Mouse (Mus musculus) embryonic fibroblast, embryonic 13.5 days (primary cell): ENCODE data around the gene Tmem182. TPM values are rescaled to one million over a fixed set of nuclear protein-coding genes. Genes with fewer than 3 reads are reported as not detected.

Experiments used
- H3K27ac ChIP-seq: 2 replicates; pipeline ENCODE4 v1.5.1; 2012; ENCODE audit warnings: low read length, control low read depth, inconsistent platforms; ENCODE audit not compliant: insufficient read depth
- H3K4me1 ChIP-seq: 2 replicates; pipeline ENCODE4 v1.6.1; 2011; ENCODE audit warnings: low read length; ENCODE audit not compliant: control insufficient read depth, insufficient read depth
- H3K4me3 ChIP-seq: 2 replicates; pipeline ENCODE4 v1.5.1; 2011; ENCODE audit warnings: mild to moderate bottlenecking, control low read depth, low read length; ENCODE audit not compliant: insufficient read depth
- CTCF ChIP-seq: IDR thresholded peaks from 2 replicates; pipeline ENCODE4 v1.5.1; 2011; ENCODE audit warnings: mild to moderate bottlenecking, control low read depth, low read length, moderate library complexity, borderline replicate concordance; ENCODE audit not compliant: insufficient read depth
- POLR2A ChIP-seq: IDR thresholded peaks from 2 replicates; pipeline ENCODE4 v1.6.1; 2011; ENCODE audit warnings: low read depth, mild to moderate bottlenecking, control low read depth, low read length, moderate library complexity
- polyA plus RNA-seq: library from polyadenylated mRNA; stranded (reverse); fragments of >200 nt; gene quantifications from 2 replicates; pipeline ENCODE4 v1.2.4, GENCODE M21; 2011; ENCODE audit warnings: low read depth; ENCODE audit not compliant: missing spikeins, insufficient read length

Gene Tmem182
- polyA plus RNA-seq, 1 experiment, result not detected

DNA sequence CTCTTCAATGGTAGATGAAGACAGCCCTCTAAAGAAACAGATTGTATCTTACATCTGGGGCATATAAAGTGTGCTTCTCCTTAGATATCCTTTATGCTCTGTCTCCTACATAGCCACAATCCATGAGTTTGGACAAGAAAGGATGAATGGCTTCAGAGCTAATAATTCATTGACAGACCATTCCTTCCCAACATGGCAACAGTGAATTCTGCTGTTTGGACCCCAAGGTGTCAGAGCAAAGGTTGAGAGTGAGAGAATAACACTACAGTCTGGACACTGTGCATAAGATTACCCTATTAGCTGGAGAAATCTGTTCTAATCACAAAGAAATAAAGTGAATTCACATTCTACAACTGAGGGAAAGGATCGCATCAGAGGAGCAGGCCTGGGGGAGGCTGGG, 9.9 kb upstream of the Tmem182 start:
- H3K27ac ChIP-seq, result no peak overlapping the region
- TF ChIP-seq CTCF, result no peak
- no peak for TF ChIP-seq POLR2A
- H3K4me3 ChIP-seq, result no peak overlapping the region
- H3K4me1 ChIP-seq, result no peaks in the 10 kb centered on the region

DNA sequence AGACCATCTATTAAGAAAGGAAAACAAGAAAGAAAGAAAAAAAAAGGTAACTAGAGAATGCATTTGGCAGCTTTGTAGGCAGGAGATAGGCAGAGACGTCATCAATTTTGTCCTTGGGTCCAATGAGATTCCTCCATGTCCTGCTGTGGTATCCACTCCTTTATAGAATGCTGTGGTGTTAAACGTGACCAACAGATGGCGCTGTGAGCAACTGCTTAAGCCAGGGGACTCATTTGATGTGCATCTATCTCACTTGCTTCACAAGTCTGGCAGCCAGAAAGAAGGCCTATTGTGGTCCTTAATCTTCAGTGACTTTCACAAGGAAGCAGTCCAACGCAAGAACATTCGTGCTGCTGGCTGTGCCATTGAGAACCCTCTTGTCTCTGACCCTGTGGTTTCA, 8.1 kb upstream of the Tmem182 start:
- Histone ChIP-seq H3K4me3 (no peak overlapping the region), H3K4me1 (no peaks in the 10 kb centered on the region), H3K27ac (no peak overlapping the region)
- TF ChIP-seq CTCF (peak; percentile 45; the same call in 1 of the 2 replicates), POLR2A (no peak)

DNA sequence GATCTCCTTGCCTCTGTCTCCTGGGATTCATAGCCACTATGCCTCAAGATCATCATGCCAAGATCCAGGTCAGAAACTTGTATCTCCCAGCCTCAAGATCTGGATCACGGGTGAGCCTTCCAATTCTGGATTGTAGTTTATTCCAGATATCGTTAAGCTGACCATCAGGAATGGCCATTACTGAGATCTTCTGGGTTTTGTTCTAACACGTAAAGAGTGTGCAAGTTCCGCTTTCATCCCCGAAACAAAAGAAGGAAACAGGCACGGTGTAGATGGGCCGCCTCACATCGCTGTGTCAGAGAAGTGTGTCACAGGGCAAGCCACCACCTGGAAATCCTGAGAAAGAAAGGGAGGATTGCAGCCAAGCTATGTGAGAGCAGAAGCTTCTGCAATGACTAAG, 6.3 kb upstream of the Tmem182 start:
- no peaks in the 10 kb centered on the region for H3K4me1 ChIP-seq
- TF ChIP-seq POLR2A (no peak), CTCF (no peak)
- H3K4me3 ChIP-seq, result no peak overlapping the region

DNA sequence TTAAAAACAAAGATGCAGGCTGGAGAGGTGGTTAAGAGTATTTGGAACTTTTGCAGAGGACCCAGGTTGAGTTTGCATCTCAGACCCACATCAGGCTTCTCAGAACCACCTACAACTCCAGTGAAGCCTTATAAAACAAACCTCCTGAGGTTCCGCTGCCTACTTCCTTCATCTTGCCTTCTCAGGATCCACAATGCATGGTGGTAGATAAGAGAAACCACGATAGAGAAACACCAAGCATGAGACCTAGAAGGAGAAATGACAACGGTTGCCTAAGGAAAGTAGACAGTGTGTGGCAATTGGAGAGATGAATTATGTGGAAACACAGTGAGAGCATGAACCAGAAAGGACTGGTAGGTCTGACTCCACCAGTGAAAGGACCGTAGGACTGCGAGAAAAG, 4.5 kb upstream of the Tmem182 start:
- Histone ChIP-seq H3K4me1 (no peaks in the 10 kb centered on the region), H3K4me3 (no peak overlapping the region), H3K27ac (no peak overlapping the region)
- TF ChIP-seq POLR2A (no peak), CTCF (no peak)

More for the DNA sequence above, 6.3 kb upstream of the Tmem182 start:
- H3K27ac ChIP-seq, result no peak overlapping the region

DNA sequence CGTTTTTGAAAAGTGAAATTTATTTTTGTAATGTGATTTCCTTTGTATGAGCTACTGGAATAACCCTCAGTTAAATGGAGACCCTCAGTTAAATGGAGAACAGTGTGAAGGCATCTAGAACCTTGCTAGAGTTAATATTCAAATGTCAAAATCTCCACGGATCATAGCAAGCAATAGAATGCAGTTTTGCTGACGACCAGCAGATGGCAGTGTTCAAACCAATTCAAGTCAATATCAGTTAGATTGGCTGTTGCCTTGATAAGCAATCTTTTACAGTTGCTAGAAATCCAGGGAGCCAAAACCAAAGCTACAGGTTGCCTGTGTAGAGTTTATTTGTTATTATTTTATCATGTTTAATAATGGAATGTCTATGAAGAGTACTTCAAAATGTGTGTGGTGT, 2.6 kb upstream of the Tmem182 start:
- Histone ChIP-seq H3K4me1 (no peaks in the 10 kb centered on the region), H3K27ac (no peak overlapping the region), H3K4me3 (no peak overlapping the region)
- no peak for TF ChIP-seq CTCF
- TF ChIP-seq POLR2A, result no peak

DNA sequence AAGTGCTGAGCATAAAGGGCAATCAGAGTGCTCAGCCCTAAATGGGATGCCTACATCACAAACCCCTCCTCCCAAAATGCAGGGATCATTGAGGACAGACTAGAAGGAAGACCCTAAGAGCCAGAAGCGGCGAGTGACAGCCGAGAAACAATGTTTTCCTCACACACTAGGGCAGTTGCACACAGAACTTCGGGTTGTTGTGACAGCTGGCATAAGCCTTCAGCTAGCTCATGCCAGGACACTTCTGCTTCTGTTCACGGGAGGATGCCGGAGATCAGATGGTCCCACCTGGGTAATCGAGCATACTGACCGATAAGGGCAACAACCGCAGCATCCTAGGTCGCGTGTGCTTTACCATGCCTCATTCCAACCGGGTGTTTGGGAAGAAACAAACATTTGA, 1.3 kb upstream of the Tmem182 start:
- no peak for TF ChIP-seq CTCF
- TF ChIP-seq POLR2A, result no peak
- Histone ChIP-seq H3K27ac (no peak overlapping the region), H3K4me1 (peaks cover 6% of the 10 kb centered on the region), H3K4me3 (no peak overlapping the region)

DNA sequence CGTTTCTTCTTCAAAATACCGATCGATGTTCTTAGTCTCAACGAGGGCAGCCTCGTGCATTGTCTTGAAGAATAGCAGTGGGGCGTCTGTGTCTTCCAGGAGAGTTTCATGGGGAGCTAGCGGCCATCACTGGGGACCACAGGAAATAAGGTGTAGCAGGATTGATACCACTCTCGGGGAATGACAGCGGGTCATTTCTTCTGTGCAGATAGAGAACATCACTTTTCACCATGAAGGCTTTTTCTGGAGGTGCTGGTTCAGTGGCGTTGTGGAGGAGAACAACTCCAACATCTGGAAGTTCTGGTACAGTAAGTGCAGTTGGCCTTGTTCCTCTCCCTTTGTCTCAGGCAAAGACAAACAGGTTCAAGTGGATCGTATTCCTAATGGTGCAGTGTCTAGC, 490 bp downstream of the Tmem182 start:
- peaks cover 6% of the 10 kb centered on the region for H3K4me1 ChIP-seq
- no peak overlapping the region for H3K27ac ChIP-seq
- no peak overlapping the region for H3K4me3 ChIP-seq
- TF ChIP-seq CTCF (no peak), POLR2A (no peak)

DNA sequence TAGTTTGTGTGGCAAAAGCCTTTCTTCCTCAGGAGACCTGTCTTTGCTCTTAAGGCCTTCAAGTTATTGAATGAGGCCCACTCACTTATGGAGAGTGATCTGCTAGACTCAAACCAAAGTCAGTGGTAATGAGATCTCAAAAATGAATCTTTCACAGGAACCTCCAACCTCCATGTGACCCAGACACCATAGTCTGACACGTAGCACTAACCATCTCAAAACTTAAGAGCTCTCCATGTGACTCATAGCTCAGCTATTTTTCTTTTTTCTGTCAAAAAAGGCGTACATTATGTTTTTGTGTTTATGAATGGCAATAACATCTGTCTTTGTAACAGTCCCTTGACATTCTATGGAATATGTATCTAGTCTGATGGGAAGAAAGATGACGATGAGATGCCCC, 3.2 kb downstream of the Tmem182 start:
- peaks cover 6% of the 10 kb centered on the region for H3K4me1 ChIP-seq
- no peak overlapping the region for H3K4me3 ChIP-seq
- no peak for TF ChIP-seq CTCF
- no peak for TF ChIP-seq POLR2A
- H3K27ac ChIP-seq, result no peak overlapping the region

DNA sequence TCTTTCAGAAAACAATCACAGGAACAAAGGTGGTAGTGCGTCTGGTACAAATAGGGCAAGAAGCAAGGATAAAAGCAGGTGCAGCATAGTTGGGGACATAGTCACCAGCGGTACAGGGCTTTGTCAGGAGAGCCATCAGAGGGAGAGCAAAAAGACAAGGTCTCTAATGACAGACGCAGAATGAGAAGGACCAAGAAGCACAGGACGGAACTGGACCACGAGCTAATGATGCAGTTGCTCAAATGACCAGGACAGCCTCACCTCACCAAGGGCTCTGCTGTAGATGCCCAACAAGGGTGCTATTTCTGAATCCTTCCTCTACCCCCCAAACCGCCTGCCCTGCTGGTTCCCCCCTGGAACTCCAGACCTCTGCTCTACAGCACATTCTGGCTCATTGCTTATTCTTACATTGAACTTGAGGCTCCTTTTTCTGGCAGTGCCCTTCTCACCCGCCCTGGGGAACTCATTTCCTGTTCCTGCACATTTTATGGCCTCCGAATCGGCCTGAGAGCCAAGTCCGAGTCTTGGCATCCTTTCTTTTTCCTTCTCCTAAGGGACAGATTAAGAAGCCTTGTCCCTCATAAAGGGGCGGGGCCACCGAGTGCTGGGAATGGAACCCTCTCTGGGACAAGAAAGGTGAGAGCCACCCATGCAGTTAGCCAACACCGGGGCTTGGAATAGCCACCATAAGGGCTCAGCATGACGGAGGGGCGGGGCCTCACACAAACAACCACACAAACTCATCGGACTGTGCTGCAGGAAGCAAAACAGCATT, 9.9 kb downstream of the Tmem182 start:
- Histone ChIP-seq H3K4me1 (no peaks in the 10 kb centered on the region), H3K4me3 (no peak overlapping the region), H3K27ac (no peak overlapping the region)
- TF ChIP-seq CTCF (no peak), POLR2A (no peak)

DNA sequence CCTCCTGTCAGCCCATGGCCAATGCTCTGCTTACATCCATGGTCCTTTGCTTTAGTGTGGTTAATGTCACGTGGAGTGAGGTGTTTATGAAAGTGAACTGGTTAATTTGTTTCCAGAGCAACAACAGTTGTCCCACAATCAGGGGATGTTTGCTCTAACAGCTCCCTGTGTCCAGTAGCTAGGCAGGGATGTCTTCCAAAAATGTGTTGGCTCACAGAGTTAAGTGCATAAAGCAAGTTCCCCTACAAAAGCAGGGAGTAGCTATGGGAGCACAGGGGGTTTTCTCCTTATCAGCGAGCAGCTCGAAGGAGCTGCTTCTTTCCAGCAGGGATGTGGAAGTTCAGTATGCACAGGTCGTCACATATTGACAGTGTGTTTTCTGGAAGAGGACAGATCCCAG, 19.1 kb downstream of the Tmem182 start:
- Histone ChIP-seq H3K4me1 (no peaks in the 10 kb centered on the region; the same call in 1 of the 2 replicates), H3K4me3 (no peak overlapping the region), H3K27ac (no peak overlapping the region)
- TF ChIP-seq POLR2A (no peak), CTCF (no peak)

DNA sequence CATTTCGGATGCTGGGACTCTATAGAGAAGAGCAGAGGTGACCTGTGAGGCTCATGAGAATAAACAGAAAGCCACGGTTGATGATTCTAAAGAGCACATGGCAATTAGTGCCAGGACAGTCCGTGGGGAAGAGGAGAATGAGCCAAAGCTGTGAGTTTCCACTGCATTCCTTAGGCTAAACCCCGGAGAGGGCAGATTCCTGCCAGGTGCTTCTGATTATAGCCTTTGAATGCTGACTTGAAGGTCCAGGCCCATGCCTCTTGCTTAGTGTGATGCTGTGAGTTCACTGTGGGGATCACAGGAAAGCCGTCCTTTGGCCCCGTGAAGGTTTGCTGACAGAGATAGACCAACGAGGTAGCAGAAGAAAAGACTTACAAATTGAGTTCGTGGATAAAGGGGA, 19.5 kb downstream of the Tmem182 start:
- TF ChIP-seq CTCF (no peak), POLR2A (no peak)
- no peaks in the 10 kb centered on the region; the same call in 1 of the 2 replicates for H3K4me1 ChIP-seq

More for the DNA sequence above, 19.5 kb downstream of the Tmem182 start:
- Histone ChIP-seq H3K4me3 (no peak overlapping the region), H3K27ac (no peak overlapping the region)
